Mouse (Mus musculus): ENCODE measurements around the gene Tra2b. TPM values are rescaled to one million over a fixed set of nuclear protein-coding genes. Genes with fewer than 3 reads are reported as not detected.
A peak's percentile ranks its signal among the peaks of the same experiment; 100 is the strongest.
"Not testable (repeated sequence)": the region's sequence is repeated elsewhere in the genome, so short reads cannot be mapped to it uniquely, and the experiment has no call there.

The Tra2b gene
- total RNA-seq, 2 experiments from 2014 or later = 76.7 to 83.6 TPM

- no peak overlapping the region for H3K27ac ChIP-seq
- no peak for DNase-seq (ENCODE audit: low spot score in 2 of 2)
- no peak overlapping the region for H3K4me3 ChIP-seq
- no peak for TF ChIP-seq CTCF (conservative IDR thresholded peaks at IDR 0.05)
Observed at GRCm38 (mm10) chr16:22238928-22239620, 26.7 kb downstream of the Tra2b start.

GRCm38 (mm10) chr16:22238402-22238801 is 27.4 kb downstream of the Tra2b start:
- DNase-seq (ENCODE audit: low spot score in 2 of 2); H3K4me3 ChIP-seq; H3K27ac ChIP-seq: not testable (repeated sequence)

DNA sequence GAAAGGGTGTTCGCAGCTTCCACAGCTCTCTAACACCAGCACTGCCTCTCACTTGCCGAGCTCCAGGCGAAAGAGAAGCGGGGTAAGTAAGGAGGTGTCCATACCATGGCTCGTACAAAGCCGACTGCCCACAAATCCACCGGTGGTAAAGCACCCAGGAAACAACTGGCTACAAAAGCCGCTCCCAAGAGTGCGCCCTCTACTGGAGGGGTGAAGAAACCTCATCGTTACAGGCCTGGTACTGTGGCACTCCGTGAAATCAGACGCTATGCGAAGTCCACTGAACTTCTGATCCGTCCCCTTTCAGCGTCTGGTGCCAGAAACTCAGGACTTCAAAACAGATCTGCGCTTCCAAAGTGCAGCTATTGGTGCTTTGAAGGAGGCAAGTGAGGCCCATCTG is 29.0 kb downstream of the Tra2b start:
- no peak for DNase-seq (ENCODE audit: low spot score in 2 of 2)
- Histone ChIP-seq H3K4me3 (no peak overlapping the region), H3K27ac (no peak overlapping the region)
- TF ChIP-seq CTCF (conservative IDR thresholded peaks at IDR 0.05) = peak; percentile 45

GRCm38 (mm10) chr16:22234535-22234934 is 31.3 kb downstream of the Tra2b start:
- no peak for TF ChIP-seq CTCF (conservative IDR thresholded peaks at IDR 0.05)

GRCm38 (mm10) chr16:22230276-22230675 is 35.5 kb downstream of the Tra2b start:
- H3K4me3 ChIP-seq; DNase-seq (ENCODE audit: low spot score in 2 of 2): not testable (repeated sequence)

More at GRCm38 (mm10) chr16:22234535-22234934, 31.3 kb downstream of the Tra2b start:
- H3K4me3 ChIP-seq = no peak overlapping the region
- no peak overlapping the region for H3K27ac ChIP-seq
- DNase-seq (ENCODE audit: low spot score in 2 of 2) = no peak

DNA sequence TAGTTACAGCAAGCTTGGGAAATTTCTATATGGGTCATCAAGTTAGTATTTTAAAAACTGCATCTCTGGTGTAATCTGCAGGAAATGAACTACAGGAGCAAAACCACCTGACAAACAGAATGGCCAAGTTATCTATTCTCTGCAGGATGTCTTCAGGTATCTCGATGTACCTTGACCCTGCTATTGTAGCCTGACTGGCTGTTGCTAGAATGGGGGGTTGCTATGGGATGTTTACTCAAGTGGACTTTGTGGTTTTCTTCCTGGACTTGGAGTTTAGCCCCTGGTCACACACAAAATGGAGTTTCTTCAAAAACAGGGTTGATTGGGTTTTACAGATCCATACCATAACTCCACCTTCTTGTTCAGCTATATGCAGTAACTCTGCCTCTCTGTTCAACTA is 62.3 kb downstream of the Tra2b start:
- H3K27ac ChIP-seq = no peak overlapping the region
- H3K4me3 ChIP-seq = no peak overlapping the region
- TF ChIP-seq CTCF (conservative IDR thresholded peaks at IDR 0.05) = no peak
- DNase-seq (ENCODE audit: low spot score in 2 of 2) = no peak

More at GRCm38 (mm10) chr16:22230276-22230675, 35.5 kb downstream of the Tra2b start:
- not testable (repeated sequence) for H3K27ac ChIP-seq

- no peak for DNase-seq (ENCODE audit: low spot score in 2 of 2)
- no peak for TF ChIP-seq CTCF (conservative IDR thresholded peaks at IDR 0.05)
- Histone ChIP-seq H3K4me3 (no peak overlapping the region), H3K27ac (no peak overlapping the region)
Observed at GRCm38 (mm10) chr16:22201858-22202257, 63.9 kb downstream of the Tra2b start.

DNA sequence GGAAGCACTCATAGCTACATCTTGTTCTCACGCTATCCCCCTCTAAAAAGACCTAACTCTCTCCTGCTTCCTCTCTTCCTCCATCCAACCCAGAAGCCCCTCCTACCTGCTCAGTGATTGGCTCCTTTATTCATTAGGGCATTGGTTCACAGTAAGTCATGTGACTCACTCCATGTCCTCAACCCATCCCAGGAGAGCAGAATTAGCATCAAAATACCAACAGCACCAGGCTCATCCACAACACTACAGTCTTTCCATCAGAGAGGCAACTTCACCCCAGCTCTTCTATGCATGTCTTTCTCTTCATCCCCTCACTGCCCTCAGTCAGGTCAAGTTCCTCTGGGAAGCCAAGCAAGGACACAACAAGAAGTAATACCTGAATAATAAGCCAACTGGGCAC is 65.3 kb downstream of the Tra2b start:
- TF ChIP-seq CTCF (conservative IDR thresholded peaks at IDR 0.05) = no peak
- DNase-seq (ENCODE audit: low spot score in 2 of 2) = no peak
- Histone ChIP-seq H3K4me3 (no peak overlapping the region), H3K27ac (no peak overlapping the region)

Other genes starting within 250 kb of the Tra2b start
- gene Igf2bp2, start 102.7 kb downstream of the Tra2b start, total RNA-seq (2021) = under 1 TPM; 0.27 to 0.54 TPM
- gene Etv5, start 173.7 kb upstream of the Tra2b start, total RNA-seq (2021) = 10 to 100 TPM; 44.8 to 45.4 TPM